Mouse (Mus musculus): Measurements from ENCODE around the gene Trp53rka. TPM values are rescaled to one million over a fixed set of nuclear protein-coding genes. Genes with fewer than 3 reads are reported as not detected.
A peak's percentile ranks its signal among the peaks of the same experiment; 100 is the strongest.

Trp53rka gene
- polyA plus RNA-seq, 1 experiment from 2014 or later = 27.5 TPM

- no peak for ATAC-seq (replicated peaks; ENCODE audit: low FRiP score, low read depth)
Measured at GRCm38 (mm10) chr2:165458189-165458588, 34.9 kb downstream of the Trp53rka start.

GRCm38 (mm10) chr2:165456710-165457109 is 36.4 kb downstream of the Trp53rka start:
- 56% methylated on average over 2 of the region's 2 CpGs for WGBS
- ATAC-seq (replicated peaks; ENCODE audit: low FRiP score, low read depth) = no peak
- Histone ChIP-seq H3K4me3 (replicated peaks; ENCODE audit: low read depth, low read length) (no peak overlapping the region), H3K9ac (ENCODE audit: low read depth, low read length) (no peak overlapping the region), H3K27me3 (ENCODE audit: insufficient read depth, low read length) (no peaks in the 10 kb centered on the region; the same call in 1 of the 2 replicates), H3K4me2 (ENCODE audit: low read length) (no peak overlapping the region), H3K4me1 (replicated peaks; ENCODE audit: insufficient read depth, low read length) (no peaks in the 10 kb centered on the region; the same call in 1 of the 2 replicates), H3K36me3 (ENCODE audit: insufficient read depth, low read length) (no peaks in the 10 kb centered on the region), H3K9me3 (replicated peaks; ENCODE audit: low read length) (no peaks in the 10 kb centered on the region), H3K27ac (no peak overlapping the region)
- no peak for DNase-seq (ENCODE audit: low spot score)
- no peak for TF ChIP-seq CTCF (IDR thresholded peaks at IDR 0.05; ENCODE audit: low read depth)

More at GRCm38 (mm10) chr2:165458189-165458588, 34.9 kb downstream of the Trp53rka start:
- WGBS = 66% methylated on average over 5 of the region's 5 CpGs
- Histone ChIP-seq H3K4me2 (ENCODE audit: low read length) (no peak overlapping the region), H3K36me3 (ENCODE audit: insufficient read depth, low read length) (no peaks in the 10 kb centered on the region), H3K27me3 (ENCODE audit: insufficient read depth, low read length) (no peaks in the 10 kb centered on the region; the same call in 1 of the 2 replicates), H3K27ac (0 out of 2 replicates have a peak overlapping the region, but pooled peaks have one; percentile 4), H3K4me3 (replicated peaks; ENCODE audit: low read depth, low read length) (no peak overlapping the region), H3K9ac (ENCODE audit: low read depth, low read length) (no peak overlapping the region), H3K9me3 (replicated peaks; ENCODE audit: low read length) (no peaks in the 10 kb centered on the region), H3K4me1 (replicated peaks; ENCODE audit: insufficient read depth, low read length) (no peaks in the 10 kb centered on the region; the same call in 1 of the 2 replicates)
- no peak for TF ChIP-seq CTCF (IDR thresholded peaks at IDR 0.05; ENCODE audit: low read depth)
- no peak for DNase-seq (ENCODE audit: low spot score)

DNA sequence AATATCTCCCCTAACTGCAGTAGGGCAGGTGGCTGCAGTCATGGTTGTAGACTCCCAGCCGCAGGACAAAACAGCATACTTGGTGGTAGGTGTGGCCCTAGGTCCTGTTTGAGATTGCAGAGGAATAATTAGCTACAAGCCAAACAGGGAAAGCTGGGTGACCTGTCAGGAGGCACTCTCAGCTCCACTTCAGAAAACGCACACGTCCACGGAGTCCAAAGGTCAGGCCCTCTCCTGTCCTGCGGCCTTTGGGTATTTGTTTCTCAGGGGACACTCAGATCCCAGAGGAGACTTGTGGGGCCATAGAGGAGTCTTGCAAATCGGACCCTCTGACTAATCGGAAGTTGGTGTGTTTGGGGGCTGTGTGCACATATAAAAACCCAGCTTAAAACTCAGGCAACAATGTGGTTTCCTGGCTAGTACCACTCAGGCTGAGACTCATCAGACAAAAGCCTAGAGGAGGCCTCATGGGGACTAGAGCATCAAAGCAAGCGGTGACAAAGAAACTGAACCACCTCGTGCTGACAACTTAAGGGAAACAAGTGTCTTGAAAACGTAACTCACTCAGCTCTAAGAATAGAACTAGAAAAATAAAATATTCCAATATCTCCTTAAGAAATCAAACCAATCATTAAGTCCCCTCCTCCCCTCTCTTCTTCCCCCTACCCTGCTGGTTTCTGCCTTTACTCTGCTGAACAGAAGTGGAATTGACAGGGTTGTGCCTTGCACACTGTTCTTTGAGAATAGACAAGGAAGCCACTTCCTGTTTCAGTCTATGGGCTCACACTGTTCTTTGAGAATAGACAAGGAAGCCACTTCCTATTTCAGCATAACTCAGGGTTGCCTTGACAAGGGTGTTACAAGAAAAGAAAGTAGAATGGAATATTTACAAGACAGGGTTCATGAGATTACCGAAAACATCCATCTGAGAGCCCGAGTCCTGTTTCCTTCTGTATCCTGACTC is 40.1 kb downstream of the Trp53rka start:
- ATAC-seq (replicated peaks; ENCODE audit: low FRiP score, low read depth) (no peak), DNase-seq (ENCODE audit: low spot score) (no peak)
- H3K27me3 ChIP-seq (ENCODE audit: insufficient read depth, low read length) = no peaks in the 10 kb centered on the region
- 80% methylated on average over 12 of the region's 12 CpGs for WGBS
- no peaks in the 10 kb centered on the region for H3K4me1 ChIP-seq (replicated peaks; ENCODE audit: insufficient read depth, low read length)
- H3K27ac ChIP-seq = no peak overlapping the region
- no peaks in the 10 kb centered on the region for H3K9me3 ChIP-seq (replicated peaks; ENCODE audit: low read length)
- H3K4me3 ChIP-seq (replicated peaks; ENCODE audit: low read depth, low read length) = no peak overlapping the region
- H3K36me3 ChIP-seq (ENCODE audit: insufficient read depth, low read length) = no peaks in the 10 kb centered on the region
- H3K4me2 ChIP-seq (ENCODE audit: low read length) = no peak overlapping the region
- TF ChIP-seq CTCF (IDR thresholded peaks at IDR 0.05; ENCODE audit: low read depth) = no peak
- no peak overlapping the region for H3K9ac ChIP-seq (ENCODE audit: low read depth, low read length)

DNA sequence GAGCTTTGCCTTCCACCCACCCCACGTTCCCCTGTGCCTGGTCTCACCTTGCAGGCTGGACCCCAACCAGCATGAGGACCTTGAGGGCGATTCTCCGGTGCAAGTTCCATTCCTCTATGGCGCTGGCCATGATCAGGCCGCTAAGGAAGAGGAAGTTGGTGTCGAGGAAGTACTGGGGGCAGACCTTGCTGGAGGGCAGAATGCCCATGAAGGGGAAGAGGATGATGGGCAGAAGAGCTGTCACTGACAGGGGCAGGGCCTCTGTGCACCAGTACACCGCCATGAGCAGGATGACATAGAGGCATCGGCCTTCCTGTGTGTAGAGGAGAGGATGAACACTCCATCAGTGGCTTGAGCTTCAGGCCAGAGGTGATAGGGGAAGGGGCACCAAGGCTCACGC is 44.6 kb downstream of the Trp53rka start:
- no peak overlapping the region for H3K9ac ChIP-seq (ENCODE audit: low read depth, low read length)
- H3K4me2 ChIP-seq (ENCODE audit: low read length) = no peak overlapping the region
- 79% methylated on average over 9 of the region's 9 CpGs for WGBS
- H3K4me1 ChIP-seq (replicated peaks; ENCODE audit: insufficient read depth, low read length) = no peaks in the 10 kb centered on the region
- no peak for DNase-seq (ENCODE audit: low spot score)
- H3K9me3 ChIP-seq (replicated peaks; ENCODE audit: low read length) = no peaks in the 10 kb centered on the region
- no peak overlapping the region for H3K4me3 ChIP-seq (replicated peaks; ENCODE audit: low read depth, low read length)
- H3K36me3 ChIP-seq (ENCODE audit: insufficient read depth, low read length) = no peaks in the 10 kb centered on the region
- no peak overlapping the region for H3K27ac ChIP-seq
- H3K27me3 ChIP-seq (ENCODE audit: insufficient read depth, low read length) = no peaks in the 10 kb centered on the region
- no peak for ATAC-seq (replicated peaks; ENCODE audit: low FRiP score, low read depth)
- no peak for TF ChIP-seq CTCF (IDR thresholded peaks at IDR 0.05; ENCODE audit: low read depth)

DNA sequence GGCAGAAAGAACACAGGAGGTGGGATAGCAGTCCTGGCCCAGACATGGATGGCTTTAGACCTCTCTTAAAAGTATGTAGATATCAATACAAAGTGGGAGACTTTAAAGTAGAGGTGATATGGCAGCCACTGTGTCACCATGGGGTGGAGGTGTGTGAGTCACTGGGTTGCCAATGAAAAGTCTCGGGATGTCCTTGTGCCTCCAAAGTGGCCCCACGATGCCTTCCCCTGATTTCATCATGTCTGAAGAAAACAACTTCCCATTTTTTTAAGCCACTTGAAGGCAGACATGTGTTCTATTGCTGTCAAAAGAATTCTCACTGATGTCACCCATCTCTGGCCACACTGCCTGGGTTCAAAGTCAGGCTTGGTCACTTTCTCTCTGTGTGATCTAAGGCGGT is 48.3 kb downstream of the Trp53rka start:
- no peak for DNase-seq (ENCODE audit: low spot score)

GRCm38 (mm10) chr2:165442981-165443380 is 50.1 kb downstream of the Trp53rka start:
- WGBS = 64% methylated on average over 10 of the region's 10 CpGs
- no peaks in the 10 kb centered on the region for H3K9me3 ChIP-seq (replicated peaks; ENCODE audit: low read length)
- H3K27me3 ChIP-seq (ENCODE audit: insufficient read depth, low read length) = no peaks in the 10 kb centered on the region
- H3K4me1 ChIP-seq (replicated peaks; ENCODE audit: insufficient read depth, low read length) = no peaks in the 10 kb centered on the region
- H3K4me2 ChIP-seq (ENCODE audit: low read length) = no peak overlapping the region
- ATAC-seq (replicated peaks; ENCODE audit: low FRiP score, low read depth) (no peak), DNase-seq (ENCODE audit: low spot score) (no peak)
- H3K36me3 ChIP-seq (ENCODE audit: insufficient read depth, low read length) = no peaks in the 10 kb centered on the region
- no peak overlapping the region for H3K4me3 ChIP-seq (replicated peaks; ENCODE audit: low read depth, low read length)
- no peak overlapping the region for H3K27ac ChIP-seq
- H3K9ac ChIP-seq (ENCODE audit: low read depth, low read length) = no peak overlapping the region
- TF ChIP-seq CTCF (IDR thresholded peaks at IDR 0.05; ENCODE audit: low read depth) = no peak

More for the DNA sequence above, 48.3 kb downstream of the Trp53rka start:
- no peak overlapping the region for H3K4me3 ChIP-seq (replicated peaks; ENCODE audit: low read depth, low read length)
- no peak for ATAC-seq (replicated peaks; ENCODE audit: low FRiP score, low read depth)
- no peaks in the 10 kb centered on the region for H3K4me1 ChIP-seq (replicated peaks; ENCODE audit: insufficient read depth, low read length)
- H3K36me3 ChIP-seq (ENCODE audit: insufficient read depth, low read length) = no peaks in the 10 kb centered on the region
- no peak overlapping the region for H3K4me2 ChIP-seq (ENCODE audit: low read length)
- H3K9me3 ChIP-seq (replicated peaks; ENCODE audit: low read length) = no peaks in the 10 kb centered on the region
- H3K27ac ChIP-seq = no peak overlapping the region
- TF ChIP-seq CTCF (IDR thresholded peaks at IDR 0.05; ENCODE audit: low read depth) = no peak
- no peaks in the 10 kb centered on the region for H3K27me3 ChIP-seq (ENCODE audit: insufficient read depth, low read length)
- H3K9ac ChIP-seq (ENCODE audit: low read depth, low read length) = no peak overlapping the region
- WGBS = 78% methylated on average over 3 of the region's 3 CpGs
